Mouse (Mus musculus): ENCODE data around the gene Olfr385. TPM values are rescaled to one million over a fixed set of nuclear protein-coding genes. Genes with fewer than 3 reads are reported as not detected.

Gene Olfr385
- polyA plus RNA-seq (2017; shearing (Covaris generic)) = not detected

GRCm38 (mm10) chr11:73592908-73593307 lies at the start of gene Olfr385:
Gene Olfr385 (minus strand): TSS chr11:73593008.

DNA sequence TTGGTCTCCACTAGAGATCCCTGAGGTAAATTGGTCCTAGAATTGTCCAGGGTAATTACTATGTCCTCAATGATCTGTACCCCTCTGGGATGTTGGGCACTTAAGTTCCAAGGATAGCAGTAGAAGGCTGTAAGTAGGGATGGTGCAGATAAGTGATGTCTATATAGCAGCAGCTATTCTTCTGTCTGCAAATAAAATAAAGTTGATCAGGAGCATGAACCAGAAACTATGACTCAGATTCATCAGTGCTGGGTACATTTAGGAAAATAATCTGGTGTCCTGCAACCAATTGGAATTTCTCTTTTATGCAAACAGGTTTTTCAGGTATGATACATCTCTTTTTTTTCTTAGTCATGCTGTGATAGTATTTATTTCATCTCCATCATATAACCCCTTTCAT lies 5.5 kb upstream of the Olfr385 start, which contains the start of gene Olfr384:
Gene Olfr384 (plus strand): TSS at position 301 of the 400 bp plus-strand sequence.

Other genes starting within 250 kb of the Olfr385 start
- gene Olfr20, start 242.2 kb downstream of the Olfr385 start, polyA plus RNA-seq (2017; shearing (Covaris generic)) = under 1 TPM in 1 of 2 experiments, not detected in 1; 0.07 TPM
- not detected for gene Olfr376, start 221.8 kb downstream of the Olfr385 start, polyA plus RNA-seq (2017; shearing (Covaris generic))
- gene Olfr1, start 193.4 kb downstream of the Olfr385 start, polyA plus RNA-seq (2017; shearing (Covaris generic)) = not detected
- not detected for gene Olfr378, start 164.5 kb downstream of the Olfr385 start, polyA plus RNA-seq (2017; shearing (Covaris generic))
- under 1 TPM in 1 of 2 experiments, not detected in 1; 0.10 TPM for gene Olfr380, start 135.5 kb downstream of the Olfr385 start, polyA plus RNA-seq (2017; shearing (Covaris generic))
- gene Olfr381, start 101.4 kb downstream of the Olfr385 start, polyA plus RNA-seq (2017; shearing (Covaris generic)) = not detected
- gene Olfr382, start 75.8 kb downstream of the Olfr385 start, polyA plus RNA-seq (2017; shearing (Covaris generic)) = not detected
- gene Olfr384, start 5.6 kb upstream of the Olfr385 start, polyA plus RNA-seq (2017; shearing (Covaris generic)) = under 1 TPM in 1 of 2 experiments, not detected in 1; 0.20 TPM
- gene Zfp735, start 95.8 kb upstream of the Olfr385 start, polyA plus RNA-seq (2017; shearing (Covaris generic)) = not detected
- not detected for gene Olfr389, start 187.7 kb upstream of the Olfr385 start, polyA plus RNA-seq (2017; shearing (Covaris generic))
- under 1 TPM in 1 of 2 experiments, not detected in 1; 0.22 TPM for gene Olfr390, start 190.0 kb upstream of the Olfr385 start, polyA plus RNA-seq (2017; shearing (Covaris generic))
- gene Olfr391-ps, start 210.0 kb upstream of the Olfr385 start, polyA plus RNA-seq (2017; shearing (Covaris generic)) = not detected
- under 1 TPM in 1 of 2 experiments, not detected in 1; 0.06 TPM for gene Olfr392, start 224.0 kb upstream of the Olfr385 start, polyA plus RNA-seq (2017; shearing (Covaris generic))

Data from activated CD4-positive, CD25-positive, alpha-beta regulatory T cell (primary cell).